Mouse (Mus musculus) intestine, embryonic 14.5 days (tissue): ENCODE measurements around the gene Olfr750. TPM values are rescaled to one million over a fixed set of nuclear protein-coding genes. Genes with fewer than 3 reads are reported as not detected.
"Not testable (repeated sequence)": the region's sequence is repeated elsewhere in the genome, so short reads cannot be mapped to it uniquely, and the experiment has no call there.

Source experiments
- ATAC-seq: fragments of 200-750 bp; cut with Nextera tagmentation; replicated peaks from 2 replicates; pipeline ENCODE4 v1.8.0; 2017; ENCODE audit warnings: low read depth, moderate number of reproducible peaks, moderate TSS enrichment, moderate library complexity; ENCODE audit not compliant: low FRiP score, low TSS enrichment
- DNase-seq: peaks from one replicate; pipeline ENCODE4 v3.0.0-alpha.2; 2018; ENCODE audit warnings: low spot score
- H3K27ac ChIP-seq: fragments of 300-500 bp; sonication (generic); 2 replicates; pipeline ENCODE4 v1.5.1; 2014; ENCODE audit warnings: low read depth, mild to moderate bottlenecking, control low read depth
- H3K27me3 ChIP-seq: fragments of 300-500 bp; sonication (generic); replicated peaks from 2 replicates; pipeline ENCODE4 v1.6.1; 2014; ENCODE audit warnings: low read length, control low read depth; ENCODE audit not compliant: control insufficient read depth, insufficient read depth
- H3K36me3 ChIP-seq: fragments of 300-500 bp; sonication (generic); 2 replicates; pipeline ENCODE4 v1.6.1; 2014; ENCODE audit warnings: low read length, control low read depth; ENCODE audit not compliant: control insufficient read depth, insufficient read depth
- H3K4me1 ChIP-seq: fragments of 300-500 bp; sonication (generic); replicated peaks from 2 replicates; pipeline ENCODE4 v1.6.1; 2014; ENCODE audit warnings: low read length, control low read depth, mixed read lengths; ENCODE audit not compliant: control insufficient read depth, insufficient read depth
- H3K4me2 ChIP-seq: fragments of 300-500 bp; sonication (generic); 2 replicates; pipeline ENCODE4 v1.6.1; 2014; ENCODE audit warnings: low read length
- H3K4me3 ChIP-seq: fragments of 300-500 bp; sonication (generic); 2 replicates; pipeline ENCODE4 v1.5.1; 2014; ENCODE audit warnings: low read depth, low read length, control low read depth, mixed read lengths
- H3K9ac ChIP-seq: fragments of 300-500 bp; sonication (generic); 2 replicates; pipeline ENCODE4 v1.6.1; 2014; ENCODE audit warnings: mild to moderate bottlenecking, low read length
- H3K9me3 ChIP-seq: fragments of 300-500 bp; sonication (generic); 2 replicates; pipeline ENCODE4 v1.6.1; 2016; ENCODE audit warnings: low read length, control low read depth; ENCODE audit not compliant: control insufficient read depth
- WGBS: fragments of 180-500 bp; shearing (Covaris S2); extraction: QIAGEN DNeasy Blood & Tissue Kit; methylation state at CpG from one replicate; pipeline ENCODE4 v1.1.7; 2014; 5-methylcytosine and 5-hydroxymethylcytosine counted together
- polyA plus RNA-seq: library from polyadenylated mRNA; unstranded; fragments of >200 nt; fragmentation: Nextera tagmentation; extraction: Ambion mirVana; gene quantifications from 2 replicates; pipeline ENCODE4 v1.2.1, GENCODE M21; 2014

Olfr750 gene
- polyA plus RNA-seq, 1 experiment from 2014 or later = not detected

DNA sequence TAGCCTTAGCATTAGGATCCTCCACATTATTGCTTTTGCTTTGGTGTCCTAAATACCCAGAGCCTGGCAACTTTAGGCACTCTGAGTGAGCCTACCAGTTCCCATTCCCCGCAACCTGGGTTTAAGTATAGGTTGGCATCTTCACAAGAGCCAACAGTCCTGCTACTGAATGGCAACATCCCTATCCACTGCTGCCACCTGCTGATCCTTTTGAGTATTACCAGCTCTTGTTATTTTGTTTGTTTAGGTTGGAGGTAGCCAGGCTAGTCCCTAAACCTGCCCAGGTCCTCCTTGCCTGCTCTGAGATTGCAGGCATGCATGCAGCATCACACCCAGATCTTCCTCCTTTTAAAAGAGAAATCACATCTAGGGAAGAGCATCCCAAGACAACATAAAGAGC is 24.1 kb upstream of the Olfr750 start:
- not testable (repeated sequence) for H3K4me3 ChIP-seq, H3K9ac ChIP-seq, H3K4me2 ChIP-seq, H3K4me1 ChIP-seq, H3K36me3 ChIP-seq, H3K27ac ChIP-seq, H3K9me3 ChIP-seq, H3K27me3 ChIP-seq, ATAC-seq
- peak; percentile 77 for DNase-seq
- 26% methylated on average over 1 of the region's 1 CpGs for WGBS

- no peak for DNase-seq
- peak overlapping the region; percentile 37 for H3K4me2 ChIP-seq
These were observed 21.7 kb upstream of the Olfr750 start for GRCm38 (mm10) chr14:51095736-51096524.

DNA sequence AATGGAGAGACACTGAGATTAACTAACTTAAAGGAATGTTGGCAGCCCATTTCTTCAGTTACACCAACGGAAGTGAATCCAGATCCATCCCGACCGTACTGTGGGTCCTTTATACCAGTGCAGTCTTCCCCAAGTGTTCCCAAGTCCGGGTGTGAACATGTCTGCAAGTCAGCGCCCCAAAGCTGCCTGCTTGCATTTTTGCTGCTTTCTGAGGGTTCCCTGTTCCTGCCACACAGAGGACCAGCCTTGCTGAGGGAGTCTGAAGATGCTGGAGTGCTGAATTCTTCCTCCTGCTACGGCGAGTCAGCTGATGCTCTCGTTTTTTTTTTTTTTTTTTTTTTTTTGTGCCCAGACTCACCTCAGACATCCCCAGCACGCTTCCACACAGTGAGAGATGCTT is 20.7 kb upstream of the Olfr750 start:
- ATAC-seq (no peak), DNase-seq (no peak)
- H3K4me3 ChIP-seq = no peak overlapping the region
- H3K27me3 ChIP-seq = no peaks in the 10 kb centered on the region
- H3K36me3 ChIP-seq = no peaks in the 10 kb centered on the region
- no peaks in the 10 kb centered on the region for H3K9me3 ChIP-seq
- no peak overlapping the region; the same call in 1 of the 2 replicates for H3K27ac ChIP-seq
- WGBS = 66% methylated on average over 9 of the region's 9 CpGs
- H3K9ac ChIP-seq = no peak overlapping the region
- no peak overlapping the region for H3K4me2 ChIP-seq
- H3K4me1 ChIP-seq = peaks cover 2% of the 10 kb centered on the region; the same call in 1 of the 2 replicates

More at GRCm38 (mm10) chr14:51095736-51096524, 21.7 kb upstream of the Olfr750 start:
- peak overlapping the region; percentile 61 for H3K27ac ChIP-seq
- no peak overlapping the region for H3K9ac ChIP-seq
- ATAC-seq = peak; percentile 83
- no peaks in the 10 kb centered on the region for H3K9me3 ChIP-seq
- whole genome bisulfite sequencing = 34% methylated on average over 9 of the region's 9 CpGs
- H3K4me1 ChIP-seq = peaks cover 2% of the 10 kb centered on the region; the same call in 1 of the 2 replicates
- H3K36me3 ChIP-seq = no peaks in the 10 kb centered on the region
- no peaks in the 10 kb centered on the region for H3K27me3 ChIP-seq
- H3K4me3 ChIP-seq = peak overlapping the region; percentile 22

DNA sequence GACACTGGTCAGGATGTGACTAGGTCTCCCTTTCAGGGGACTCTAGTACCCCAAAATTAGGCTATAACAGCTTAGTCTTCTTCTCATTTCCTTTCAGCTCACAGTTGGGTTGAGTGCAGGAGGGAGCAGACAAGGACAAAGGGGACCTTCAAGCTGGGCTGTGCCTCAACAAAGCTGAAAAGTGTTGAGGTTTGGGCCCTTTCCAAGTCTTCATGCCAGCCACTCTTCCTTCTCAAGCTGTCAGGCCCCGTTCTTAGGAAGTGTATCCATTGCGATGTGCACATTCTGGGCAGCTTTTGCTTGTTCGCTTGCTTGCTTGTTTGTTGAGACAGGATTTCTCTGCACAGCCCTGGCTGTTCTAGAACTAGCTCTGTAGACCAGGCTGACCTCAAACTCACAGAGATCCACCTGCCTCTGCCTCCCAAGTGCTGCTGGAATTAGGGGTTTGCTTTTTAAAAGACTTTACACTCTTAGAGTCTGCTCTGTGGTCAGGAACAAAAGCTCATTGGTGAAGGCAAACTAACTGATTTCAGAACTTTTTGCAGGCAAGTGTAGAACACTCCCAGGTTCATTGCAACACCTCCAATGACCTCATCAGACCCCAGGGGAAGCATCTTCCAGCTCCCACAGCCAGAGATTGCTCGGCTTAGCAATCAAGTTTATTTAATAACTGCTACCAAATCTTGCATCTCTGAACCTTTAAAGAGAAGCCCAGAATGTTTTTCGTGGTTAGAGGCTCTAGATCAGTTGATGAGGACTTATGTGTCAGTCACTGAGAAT is 20.1 kb upstream of the Olfr750 start:
- H3K27ac ChIP-seq = no peak overlapping the region
- ATAC-seq = no peak
- no peaks in the 10 kb centered on the region for H3K9me3 ChIP-seq
- no peaks in the 10 kb centered on the region for H3K36me3 ChIP-seq
- H3K27me3 ChIP-seq = no peaks in the 10 kb centered on the region
- no peak overlapping the region for H3K4me2 ChIP-seq
- no peak overlapping the region for H3K4me3 ChIP-seq
- WGBS = 81% methylated on average over 5 of the region's 5 CpGs
- peaks cover 2% of the 10 kb centered on the region; the same call in 1 of the 2 replicates for H3K4me1 ChIP-seq
- H3K9ac ChIP-seq = no peak overlapping the region
- no peak for DNase-seq

GRCm38 (mm10) chr14:51093496-51093895 is 19.3 kb upstream of the Olfr750 start:
- H3K4me1 ChIP-seq = peaks cover 2% of the 10 kb centered on the region; the same call in 1 of the 2 replicates
- no peak for ATAC-seq
- H3K4me2 ChIP-seq = no peak overlapping the region
- no peak overlapping the region for H3K4me3 ChIP-seq
- no peaks in the 10 kb centered on the region for H3K27me3 ChIP-seq
- DNase-seq = no peak
- WGBS = 25% methylated on average over 3 of the region's 3 CpGs
- H3K27ac ChIP-seq = no peak overlapping the region
- H3K9ac ChIP-seq = no peak overlapping the region
- no peaks in the 10 kb centered on the region for H3K9me3 ChIP-seq
- H3K36me3 ChIP-seq = no peaks in the 10 kb centered on the region

- peak overlapping the region; percentile 92; the same call in 1 of the 2 replicates for H3K27ac ChIP-seq
- H3K9ac ChIP-seq = peak overlapping the region; percentile 68; the same call in 1 of the 2 replicates
- 37% methylated on average over 8 of the region's 8 CpGs for WGBS
These were observed 17.9 kb upstream of the Olfr750 start for GRCm38 (mm10) chr14:51092073-51092620.

DNA sequence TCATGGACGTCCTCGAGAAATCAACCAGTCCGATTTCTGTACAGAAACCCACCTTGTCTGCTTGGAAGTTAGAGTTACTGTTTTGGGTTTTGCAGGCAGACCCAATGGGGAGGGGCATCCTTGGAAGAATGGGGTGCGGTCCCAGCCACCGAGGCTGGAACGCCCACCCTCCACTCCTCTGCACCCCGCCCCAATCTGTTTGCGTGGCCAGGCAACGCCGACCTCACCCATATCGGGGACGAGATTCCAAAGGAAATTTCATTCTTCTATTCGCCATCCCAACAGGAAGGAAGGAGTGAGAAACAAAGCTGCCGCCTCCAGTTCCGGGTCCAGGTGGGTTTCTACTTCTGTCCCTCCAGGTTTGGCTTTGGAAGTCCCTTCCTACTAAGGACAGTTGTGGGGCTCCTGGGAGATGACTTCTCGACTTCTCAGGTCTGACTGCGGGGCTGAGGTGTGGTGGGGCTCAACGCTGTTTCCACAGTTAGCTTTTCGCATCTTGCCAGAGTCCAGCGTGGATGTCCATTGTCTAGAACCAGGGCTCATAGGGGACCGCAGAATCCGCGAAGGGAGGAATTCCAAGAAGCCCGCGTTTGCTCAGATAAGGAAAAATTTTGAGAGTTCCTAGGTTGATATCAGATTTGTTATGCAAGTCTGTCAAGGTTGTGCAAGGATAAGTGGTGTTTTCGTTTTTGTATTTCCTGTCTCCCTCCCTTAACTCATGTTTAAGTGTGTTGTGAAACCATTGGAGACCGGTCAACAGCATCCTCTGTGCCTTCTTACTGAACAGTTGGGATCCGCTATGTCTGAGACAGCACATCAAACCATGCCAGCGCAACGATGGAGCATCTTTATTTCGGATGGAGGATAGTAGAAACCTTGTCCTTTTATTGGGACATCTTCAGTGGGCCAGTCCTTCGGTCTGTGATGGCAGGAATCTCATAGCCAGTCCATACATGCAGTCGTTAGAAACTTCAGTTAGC is 17.0 kb upstream of the Olfr750 start, which contains the start of the genes Rnase4 and Ang:
Gene Rnase4, plus strand, starts transcription at position 157 of the 980 bp plus-strand sequence.
Gene Ang, plus strand, starts transcription at position 230 of the 980 bp plus-strand sequence.
- Histone ChIP-seq H3K4me1 (peaks cover 2% of the 10 kb centered on the region; the same call in 1 of the 2 replicates), H3K9me3 (no peaks in the 10 kb centered on the region), H3K9ac (peak within 1 kb of the TSS; percentile 68), H3K4me3 (peak within 1 kb of the TSS; percentile 74), H3K36me3 (no peaks in the 10 kb centered on the region), H3K27ac (peak within 1 kb of the TSS; percentile 92), H3K27me3 (no peaks in the 10 kb centered on the region), H3K4me2 (peak within 1 kb of the TSS; percentile 58)
- WGBS = 7% methylated on average over 33 of the region's 33 CpGs
- DNase-seq (peak; percentile 85), ATAC-seq (peak; percentile 56)

More at GRCm38 (mm10) chr14:51092073-51092620, 17.9 kb upstream of the Olfr750 start:
- Histone ChIP-seq H3K9me3 (no peaks in the 10 kb centered on the region), H3K4me1 (peaks cover 2% of the 10 kb centered on the region; the same call in 1 of the 2 replicates), H3K36me3 (no peaks in the 10 kb centered on the region), H3K4me2 (peak overlapping the region; percentile 58), H3K4me3 (peak overlapping the region; percentile 74), H3K27me3 (no peaks in the 10 kb centered on the region)
- ATAC-seq (no peak), DNase-seq (no peak)
